Mouse (Mus musculus) hindbrain, postnatal 0 days (tissue): Measurements from ENCODE around the gene Ifi213. TPM values are rescaled to one million over a fixed set of nuclear protein-coding genes. Genes with fewer than 3 reads are reported as not detected.
"Not testable (repeated sequence)": the region's sequence is repeated elsewhere in the genome, so short reads cannot be mapped to it uniquely, and the experiment has no call there.

ENCODE experiments used
- ATAC-seq: fragments of 200-750 bp; cut with Nextera tagmentation; 2 replicates; pipeline ENCODE4 v1.8.0; 2017; ENCODE audit warnings: mild to moderate bottlenecking, moderate TSS enrichment, moderate library complexity
- DNase-seq: peaks from one replicate; pipeline ENCODE4 v3.0.0-alpha.2; 2015; ENCODE audit warnings: low spot score
- H3K27ac ChIP-seq: fragments of 300-500 bp; sonication (generic); 2 replicates; pipeline ENCODE4 v1.5.1; 2014; ENCODE audit warnings: mild to moderate bottlenecking
- H3K27me3 ChIP-seq: fragments of 300-500 bp; sonication (generic); 2 replicates; pipeline ENCODE4 v1.6.1; 2014; ENCODE audit warnings: low read length, mixed read lengths; ENCODE audit not compliant: insufficient read depth
- H3K36me3 ChIP-seq: fragments of 300-500 bp; sonication (generic); 2 replicates; pipeline ENCODE4 v1.6.1; 2014; ENCODE audit warnings: low read length, mixed read lengths; ENCODE audit not compliant: insufficient read depth
- H3K4me1 ChIP-seq: fragments of 300-500 bp; sonication (generic); 2 replicates; pipeline ENCODE4 v1.6.1; 2014; ENCODE audit warnings: antibody characterized with exemption, low read length, mixed read lengths; ENCODE audit not compliant: insufficient read depth
- H3K4me2 ChIP-seq: fragments of 300-500 bp; sonication (generic); 2 replicates; pipeline ENCODE4 v1.6.1; 2014; ENCODE audit warnings: low read depth, mild to moderate bottlenecking, low read length, moderate library complexity, mixed read lengths
- H3K4me3 ChIP-seq: fragments of 300-500 bp; sonication (generic); 2 replicates; pipeline ENCODE4 v1.5.1; 2014; ENCODE audit warnings: low read length
- H3K9ac ChIP-seq: fragments of 300-500 bp; sonication (generic); replicated peaks from 2 replicates; pipeline ENCODE4 v1.6.1; 2014; ENCODE audit warnings: mild to moderate bottlenecking, low read length, moderate library complexity, mixed read lengths
- H3K9me3 ChIP-seq: fragments of 300-500 bp; sonication (generic); 2 replicates; pipeline ENCODE4 v1.6.1; 2016; ENCODE audit warnings: low read length, mixed read lengths
- CTCF ChIP-seq: IDR thresholded peaks from 2 replicates; pipeline ENCODE4 v1.5.1; 2016; ENCODE audit warnings: antibody characterized with exemption, control low read depth, low read depth
- WGBS: fragments of 180-500 bp; shearing (Covaris S2); extraction: QIAGEN DNeasy Blood & Tissue Kit; methylation state at CpG from one replicate; pipeline ENCODE4 v1.1.7; 2014; 5-methylcytosine and 5-hydroxymethylcytosine counted together
- microRNA-seq, 2 experiments: library from miRNA; unstranded; fragments of <30 nt; microRNA quantifications; one replicate each; pipeline ENCODE4; 2016
- polyA plus RNA-seq: library from polyadenylated mRNA; unstranded; fragments of >200 nt; fragmentation: Nextera tagmentation; extraction: Ambion mirVana; gene quantifications from 2 replicates; pipeline ENCODE4 v1.2.1, GENCODE M21; 2015
- total RNA-seq: library from RNA; depleted of rRNA; stranded (reverse); fragments of >200 nt; gene quantifications from 2 replicates; pipeline ENCODE4 v1.2.3, GENCODE M21; 2014; rRNA removed

Gene Ifi213
- total and polyA plus RNA-seq, 2 experiments from 2014 or later = 0.18 TPM; not detected in 1

DNA sequence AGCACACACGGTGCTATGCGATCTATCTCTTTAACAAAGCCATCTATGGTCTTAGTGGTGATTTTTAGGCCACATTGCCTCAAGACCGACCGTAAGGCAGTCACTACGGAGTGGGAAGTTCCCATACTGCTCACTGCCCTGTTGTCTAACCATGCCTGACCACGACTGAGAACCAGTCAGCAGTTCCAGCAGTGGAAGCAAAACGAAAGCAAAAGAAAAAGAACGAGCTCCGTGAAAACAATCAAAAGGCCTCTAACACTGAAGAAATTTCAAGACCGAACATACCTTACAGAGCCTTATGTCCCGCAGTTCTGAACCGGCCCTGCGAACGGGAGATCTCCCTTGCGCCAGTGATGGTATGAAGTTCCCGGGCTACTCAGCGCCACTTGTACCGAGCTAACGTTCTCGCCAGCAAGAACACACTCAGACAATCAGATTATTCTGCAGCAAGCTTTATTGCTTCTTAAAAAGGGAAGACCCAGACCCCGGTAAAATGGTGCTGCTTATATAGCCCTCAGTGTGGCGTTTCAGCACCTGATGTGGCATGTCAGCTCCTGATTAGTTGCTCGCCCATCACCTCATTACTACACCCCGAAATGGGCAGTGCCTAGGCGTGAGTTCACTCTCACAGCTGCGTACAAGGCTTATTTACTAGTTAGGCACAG is 19.0 kb downstream of the Ifi213 start:
- Histone ChIP-seq H3K9ac (no peak overlapping the region), H3K4me1 (no peaks in the 10 kb centered on the region), H3K4me3 (no peak overlapping the region), H3K36me3 (no peaks in the 10 kb centered on the region), H3K27ac (no peak overlapping the region), H3K9me3 (peaks cover 4% of the 10 kb centered on the region; the same call in 1 of the 2 replicates), H3K27me3 (no peaks in the 10 kb centered on the region), H3K4me2 (no peak overlapping the region)
- TF ChIP-seq CTCF = no peak
- 94% methylated on average over 26 of the region's 26 CpGs for WGBS
- DNase-seq (no peak), ATAC-seq (no peak)

DNA sequence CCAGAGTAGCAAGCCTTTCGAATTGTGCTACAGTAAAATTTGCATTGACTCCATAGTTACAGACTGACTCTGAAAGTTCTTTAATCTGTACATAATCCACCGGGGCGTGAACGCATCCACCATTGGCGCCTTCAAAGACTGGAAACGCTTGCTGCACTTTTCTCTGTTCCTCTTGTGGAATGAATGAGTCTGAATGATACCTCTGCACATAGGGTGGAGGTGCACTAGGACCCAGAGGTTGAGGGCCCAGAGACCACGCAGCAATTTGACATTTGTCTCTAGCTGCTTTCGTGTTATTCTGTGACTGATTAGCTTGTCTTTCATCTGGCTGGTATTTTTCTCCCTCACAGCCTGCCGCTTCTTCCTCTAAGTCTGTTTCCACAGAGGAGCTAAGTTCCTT is 20.0 kb downstream of the Ifi213 start:
- Histone ChIP-seq H3K9me3 (peaks cover 4% of the 10 kb centered on the region; the same call in 1 of the 2 replicates), H3K4me3 (no peak overlapping the region), H3K4me1 (no peaks in the 10 kb centered on the region), H3K27me3 (no peaks in the 10 kb centered on the region), H3K27ac (no peak overlapping the region), H3K4me2 (no peak overlapping the region), H3K9ac (no peak overlapping the region), H3K36me3 (no peaks in the 10 kb centered on the region)
- no peak for TF ChIP-seq CTCF
- DNase-seq = no peak
- WGBS = 94% methylated on average over 9 of the region's 9 CpGs
- no peak for ATAC-seq

DNA sequence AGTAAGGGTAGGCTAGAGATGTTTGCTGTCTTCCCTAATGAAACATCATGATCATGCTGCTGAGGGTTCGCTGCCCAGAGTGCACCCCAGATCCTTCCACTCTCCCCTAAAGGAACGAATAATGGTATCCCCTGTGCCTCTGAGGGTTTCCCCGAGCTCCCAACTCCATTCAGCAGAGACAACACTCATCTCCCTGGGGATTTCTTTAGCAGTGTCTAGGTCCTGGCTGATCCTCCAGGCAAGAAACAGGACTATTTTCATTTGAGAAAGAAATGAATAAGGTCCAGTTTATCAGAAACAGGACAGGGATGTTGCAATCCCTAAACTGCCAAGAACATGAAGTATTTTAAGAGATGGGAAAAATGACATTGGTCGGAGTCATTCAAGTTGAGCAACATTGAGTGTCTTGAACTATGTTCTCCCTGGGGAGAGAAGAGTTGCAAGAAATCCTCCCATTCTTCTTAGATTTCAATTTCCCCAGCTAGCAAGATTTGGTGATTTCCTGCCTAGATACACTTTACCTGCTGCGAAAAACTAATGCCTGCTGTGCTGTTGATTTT is 48.5 kb downstream of the Ifi213 start:
- not testable (repeated sequence) for DNase-seq, H3K4me1 ChIP-seq, H3K27ac ChIP-seq, H3K4me2 ChIP-seq, ATAC-seq, H3K27me3 ChIP-seq, H3K4me3 ChIP-seq, H3K9ac ChIP-seq, H3K36me3 ChIP-seq, H3K9me3 ChIP-seq
- WGBS = 78% methylated on average over 5 of the region's 5 CpGs

DNA sequence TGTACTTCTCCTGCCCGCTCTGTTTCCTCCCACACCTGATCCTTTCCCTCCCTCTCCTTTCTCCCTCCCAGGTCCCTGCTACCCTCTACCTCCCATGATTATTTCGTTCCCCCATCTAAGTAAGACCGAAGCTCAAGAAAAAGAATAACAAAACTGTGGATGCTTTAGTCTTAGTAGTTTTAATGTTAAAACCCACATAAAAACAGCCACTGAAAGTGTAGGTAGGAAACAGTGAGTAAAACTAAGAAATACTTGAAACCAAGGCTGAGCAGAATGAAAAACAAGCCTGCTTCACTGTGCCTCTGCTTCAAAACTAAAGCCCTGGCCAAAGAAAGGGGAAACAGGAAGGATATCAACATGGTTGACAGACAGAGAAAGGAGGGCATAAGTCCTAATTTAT is 50.3 kb downstream of the Ifi213 start:
- not testable (repeated sequence) for DNase-seq, H3K4me3 ChIP-seq, H3K4me1 ChIP-seq, H3K4me2 ChIP-seq, H3K9me3 ChIP-seq, H3K27ac ChIP-seq, H3K27me3 ChIP-seq, H3K9ac ChIP-seq, ATAC-seq, H3K36me3 ChIP-seq
- 93% methylated on average over 3 of the region's 3 CpGs for WGBS

- H3K4me3 ChIP-seq, ATAC-seq, H3K27ac ChIP-seq, DNase-seq, H3K9me3 ChIP-seq, H3K4me2 ChIP-seq, H3K9ac ChIP-seq, H3K27me3 ChIP-seq, H3K4me1 ChIP-seq, H3K36me3 ChIP-seq: not testable (repeated sequence)
- WGBS = 87% methylated on average over 3 of the region's 3 CpGs
Measured at GRCm38 (mm10) chr1:173535791-173536190, 63.3 kb downstream of the Ifi213 start, which contains the start of gene Ifi214. Ifi214 (minus strand) TSS chr1:173535957.

GRCm38 (mm10) chr1:173521452-173521851 is 77.6 kb downstream of the Ifi213 start:
- Histone ChIP-seq H3K27me3 (no peaks in the 10 kb centered on the region), H3K4me1 (no peaks in the 10 kb centered on the region), H3K27ac (no peak overlapping the region), H3K9me3 (no peaks in the 10 kb centered on the region), H3K9ac (no peak overlapping the region), H3K4me3 (no peak overlapping the region), H3K4me2 (no peak overlapping the region), H3K36me3 (no peaks in the 10 kb centered on the region)
- ATAC-seq (no peak), DNase-seq (no peak)
- TF ChIP-seq CTCF = no peak

Small RNA genes lying within 50 kb of the gene (microRNA-seq; reads per million reads assigned to microRNA genes)
- gene Gm44339 (0 reads per million in 2 experiments), gene Gm44481 (0 reads per million in 2 experiments)

Other genes with a start within 250 kb of the Ifi213 start
- gene Aim2, start 248.4 kb downstream of the Ifi213 start, total RNA-seq = 1.6 and 19.1 TPM in 2 replicates
- 1.4 and 1.9 TPM in 2 replicates for gene Aim2, start 248.4 kb downstream of the Ifi213 start, polyA plus RNA-seq
- gene Cadm3, start 231.6 kb downstream of the Ifi213 start, total RNA-seq = 533 and 565 TPM in 2 replicates
- gene Cadm3, start 231.6 kb downstream of the Ifi213 start, polyA plus RNA-seq = 52.5 and 53.1 TPM in 2 replicates
- 0.07 and 0.21 TPM in 2 replicates for gene Ifi206, start 108.2 kb downstream of the Ifi213 start, total RNA-seq
- gene Ifi206, start 108.2 kb downstream of the Ifi213 start, polyA plus RNA-seq = 0.05 TPM in 1 of 2 replicates, not detected in the other
- gene Ifi214, start 63.3 kb downstream of the Ifi213 start, total RNA-seq = not detected in 2 replicates
- not detected in 2 replicates for gene Ifi214, start 63.3 kb downstream of the Ifi213 start, polyA plus RNA-seq
- gene Ifi209, start 31.6 kb upstream of the Ifi213 start, total RNA-seq = 0.16 TPM in 1 of 2 replicates, not detected in the other
- gene Ifi209, start 31.6 kb upstream of the Ifi213 start, polyA plus RNA-seq = not detected in 2 replicates
- gene Ifi208, start 74.4 kb upstream of the Ifi213 start, total RNA-seq = 0.10 TPM in 1 of 2 replicates, not detected in the other
- gene Ifi208, start 74.4 kb upstream of the Ifi213 start, polyA plus RNA-seq = not detected in 2 replicates
- 0.43 and 0.94 TPM in 2 replicates for gene Ifi207, start 142.5 kb upstream of the Ifi213 start, total RNA-seq
- 0.28 and 0.29 TPM in 2 replicates for gene Ifi207, start 142.5 kb upstream of the Ifi213 start, polyA plus RNA-seq
- gene Ifi204, start 167.7 kb upstream of the Ifi213 start, total RNA-seq = 0.26 and 0.50 TPM in 2 replicates
- gene Ifi204, start 167.7 kb upstream of the Ifi213 start, polyA plus RNA-seq = 1.2 TPM in 2 replicates